Mouse (Mus musculus) cerebellum, postnatal 4 days (tissue): ENCODE results near the gene Sema5b.
"Not testable (repeated sequence)": the region's sequence is repeated elsewhere in the genome, so short reads cannot be mapped to it uniquely, and the experiment has no call there.

ENCODE experiments used
- DNase-seq, 2 experiments: peaks; one replicate each; pipeline ENCODE4 v3.0.0; 2022; ENCODE audit warnings: low spot score in 2 of 2, mixed read lengths in 1 of 2

Sema5b gene

GRCm38 (mm10) chr16:35549354-35549753, 8.4 kb downstream of the Sema5b start:
- DNase-seq = no peak

- no peak for DNase-seq
Observed at GRCm38 (mm10) chr16:35555596-35556482, 14.9 kb downstream of the Sema5b start.

- DNase-seq = no peak
Observed at GRCm38 (mm10) chr16:35557038-35557437, 16.1 kb downstream of the Sema5b start.

GRCm38 (mm10) chr16:35561541-35561940, 20.6 kb downstream of the Sema5b start:
- DNase-seq = no peak

GRCm38 (mm10) chr16:35564246-35564905, 23.4 kb downstream of the Sema5b start:
- DNase-seq = no peak

GRCm38 (mm10) chr16:35565601-35566000, 24.7 kb downstream of the Sema5b start:
- DNase-seq = not testable (repeated sequence)

GRCm38 (mm10) chr16:35568225-35568880, 27.4 kb downstream of the Sema5b start:
- DNase-seq = no peak

- DNase-seq = no peak
Observed at GRCm38 (mm10) chr16:35569347-35569746, 28.4 kb downstream of the Sema5b start.

- no peak for DNase-seq
Observed at GRCm38 (mm10) chr16:35569758-35570157, 28.8 kb downstream of the Sema5b start.

- no peak for DNase-seq
Observed at GRCm38 (mm10) chr16:35570627-35571026, 29.7 kb downstream of the Sema5b start.

- no peak for DNase-seq
Observed at GRCm38 (mm10) chr16:35573586-35573985, 32.6 kb downstream of the Sema5b start.

- peak in 1 of 2 experiments; percentile 60 for DNase-seq
Observed at GRCm38 (mm10) chr16:35577181-35577941, 36.4 kb downstream of the Sema5b start.

GRCm38 (mm10) chr16:35581299-35581698, 40.4 kb downstream of the Sema5b start:
- no peak for DNase-seq

GRCm38 (mm10) chr16:35583551-35584080, 42.7 kb downstream of the Sema5b start:
- no peak for DNase-seq

- DNase-seq = no peak
Observed at GRCm38 (mm10) chr16:35585126-35585694, 44.3 kb downstream of the Sema5b start.

GRCm38 (mm10) chr16:35587046-35587779, 46.3 kb downstream of the Sema5b start:
- DNase-seq = no peak

- DNase-seq = peak in 1 of 2 experiments; percentile 48
Observed at GRCm38 (mm10) chr16:35587866-35588465, 47.0 kb downstream of the Sema5b start.

- no peak for DNase-seq
Observed at GRCm38 (mm10) chr16:35588731-35589151, 47.8 kb downstream of the Sema5b start.

- peak in 1 of 2 experiments; percentile 47 for DNase-seq
Observed at GRCm38 (mm10) chr16:35591756-35592155, 50.8 kb downstream of the Sema5b start.
